Mouse (Mus musculus): ENCODE measurements around the gene Spns3.

DNA sequence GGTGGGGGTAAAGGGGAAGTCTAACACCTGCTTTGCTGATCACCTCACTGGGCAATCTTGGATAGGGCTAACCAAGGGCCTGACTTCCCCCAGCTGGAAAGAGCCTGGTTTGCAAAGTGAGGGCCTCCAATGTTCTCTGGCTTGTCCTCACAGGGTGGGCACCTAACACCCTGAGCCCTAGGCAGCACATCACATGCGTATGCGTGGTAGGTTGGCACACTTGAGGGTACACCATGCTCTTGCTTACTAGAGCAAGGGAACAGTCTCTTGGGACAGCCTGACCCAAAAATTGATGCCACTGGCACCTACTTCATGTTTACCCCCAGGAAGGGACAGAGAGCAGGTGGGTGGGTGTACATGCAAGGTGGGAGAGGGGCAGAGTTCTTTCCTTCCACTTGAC is 62.6 kb downstream of the Spns3 start:
- no peak for TF ChIP-seq CTCF (IDR thresholded peaks at IDR 0.05; ENCODE audit: low read depth, low read length)
- no peak for TF ChIP-seq EP300 (IDR thresholded peaks at IDR 0.05; ENCODE audit: insufficient read depth, low read depth, low read length)
- no peak for TF ChIP-seq POLR2A (IDR thresholded peaks at IDR 0.05; ENCODE audit: insufficient read depth, low read length)

All from ES-Bruce4 (cell line).